Mouse (Mus musculus) neural tube, embryonic 12.5 days (tissue): ENCODE results near the gene 1700019N19Rik. TPM values are rescaled to one million over a fixed set of nuclear protein-coding genes. Genes with fewer than 3 reads are reported as not detected.

Source experiments
- ATAC-seq: fragments of 200-750 bp; cut with Nextera tagmentation; 2 replicates; pipeline ENCODE4 v1.8.0; 2017; ENCODE audit warnings: low read depth, mild to moderate bottlenecking, moderate TSS enrichment, moderate library complexity; ENCODE audit not compliant: low FRiP score
- H3K27ac ChIP-seq: fragments of 300-500 bp; sonication (generic); 2 replicates; pipeline ENCODE4 v1.5.1; 2016
- H3K27me3 ChIP-seq: fragments of 300-500 bp; sonication (generic); replicated peaks from 2 replicates; pipeline ENCODE4 v1.6.1; 2016; ENCODE audit warnings: mild to moderate bottlenecking
- H3K36me3 ChIP-seq: fragments of 300-500 bp; sonication (generic); 2 replicates; pipeline ENCODE4 v1.6.1; 2016; ENCODE audit warnings: mild to moderate bottlenecking
- H3K4me1 ChIP-seq: fragments of 300-500 bp; sonication (generic); 2 replicates; pipeline ENCODE4 v1.6.1; 2016
- H3K4me2 ChIP-seq: fragments of 300-500 bp; sonication (generic); replicated peaks from 2 replicates; pipeline ENCODE4 v1.6.1; 2016; ENCODE audit warnings: mild to moderate bottlenecking
- H3K4me3 ChIP-seq: fragments of 300-500 bp; sonication (generic); 2 replicates; pipeline ENCODE4 v1.5.1; 2016
- H3K9ac ChIP-seq: fragments of 300-500 bp; sonication (generic); 2 replicates; pipeline ENCODE4 v1.6.1; 2016; ENCODE audit warnings: mild to moderate bottlenecking
- H3K9me3 ChIP-seq: fragments of 300-500 bp; sonication (generic); 2 replicates; pipeline ENCODE4 v1.6.1; 2016; ENCODE audit warnings: mild to moderate bottlenecking
- WGBS: fragments of 180-500 bp; shearing (Covaris S2); methylation state at CpG from one replicate; pipeline ENCODE4 v1.1.7; 2016; 5-methylcytosine and 5-hydroxymethylcytosine counted together
- polyA plus RNA-seq: library from polyadenylated mRNA; unstranded; fragments of >200 nt; fragmentation: Nextera tagmentation; extraction: Ambion mirVana; gene quantifications from 2 replicates; pipeline ENCODE4 v1.2.1, GENCODE M21; 2016

The 1700019N19Rik gene
- polyA plus RNA-seq, 1 experiment from 2014 or later, result not detected

DNA sequence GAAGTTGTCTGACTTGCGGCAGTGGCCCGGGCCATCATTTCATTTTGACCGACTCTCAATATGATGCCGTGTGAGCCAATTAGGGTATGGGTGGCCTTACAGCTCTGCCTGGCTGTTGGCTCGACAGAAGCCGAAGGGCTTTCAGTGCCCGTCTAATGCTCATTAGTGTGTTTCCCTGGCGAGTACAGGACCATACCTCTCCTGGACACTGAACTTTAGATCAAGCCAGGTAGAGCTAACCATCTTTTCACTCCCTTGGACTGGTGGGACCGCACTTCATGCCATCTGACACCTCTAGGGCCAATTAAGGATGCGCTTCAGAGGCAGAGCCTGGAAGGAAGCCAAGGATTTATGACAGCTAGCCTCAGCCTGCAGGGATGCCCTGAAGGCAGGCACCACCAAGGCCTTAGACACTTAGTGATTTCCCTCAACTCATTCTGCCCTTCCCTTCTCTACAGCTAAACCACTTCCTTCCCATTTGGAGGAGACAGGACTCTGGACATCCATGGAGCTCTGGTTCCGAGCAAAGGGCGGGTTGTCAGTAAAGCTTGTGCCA lies 931 bp upstream of the 1700019N19Rik start:
- H3K9me3 ChIP-seq, result no peaks in the 10 kb centered on the region
- H3K27me3 ChIP-seq, result no peaks in the 10 kb centered on the region
- ATAC-seq, result no peak
- peaks cover 18% of the 10 kb centered on the region for H3K36me3 ChIP-seq
- H3K4me3 ChIP-seq, result no peak overlapping the region
- 58% methylated on average over 12 of the region's 12 CpGs for WGBS
- no peak overlapping the region for H3K27ac ChIP-seq
- H3K9ac ChIP-seq, result no peak overlapping the region
- no peak overlapping the region for H3K4me2 ChIP-seq
- H3K4me1 ChIP-seq, result 0 out of 2 replicates have a peak, but pooled peaks cover 8% of the 10 kb centered on the region

DNA sequence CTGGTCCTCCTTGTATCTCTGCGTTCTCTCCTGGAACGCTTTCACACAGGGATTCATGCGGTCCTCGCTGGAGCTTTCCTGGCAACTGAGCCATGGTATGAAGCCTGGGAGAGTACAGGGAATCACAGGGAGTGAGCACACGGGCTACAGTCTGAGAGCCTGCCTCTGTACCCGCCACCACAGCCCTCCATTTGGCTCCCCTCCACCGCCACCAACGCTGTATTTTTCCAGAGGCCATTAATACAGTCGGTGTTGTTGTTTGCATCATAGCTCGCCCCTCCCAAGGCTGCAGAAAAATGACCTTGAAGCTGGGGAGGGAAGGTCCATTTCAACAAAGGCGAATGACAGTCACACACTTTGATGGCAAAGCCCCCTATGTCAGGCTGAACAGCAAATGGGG lies 5.1 kb downstream of the 1700019N19Rik start:
- no peak overlapping the region for H3K4me2 ChIP-seq
- 75% methylated on average over 11 of the region's 11 CpGs for WGBS
- 0 out of 2 replicates have a peak, but pooled peaks cover under 1% of the 10 kb centered on the region for H3K4me1 ChIP-seq
- no peak for ATAC-seq
- no peak overlapping the region for H3K9ac ChIP-seq
- no peaks in the 10 kb centered on the region for H3K27me3 ChIP-seq
- no peak overlapping the region for H3K4me3 ChIP-seq
- H3K9me3 ChIP-seq, result no peaks in the 10 kb centered on the region
- H3K27ac ChIP-seq, result no peak overlapping the region
- H3K36me3 ChIP-seq, result no peaks in the 10 kb centered on the region

DNA sequence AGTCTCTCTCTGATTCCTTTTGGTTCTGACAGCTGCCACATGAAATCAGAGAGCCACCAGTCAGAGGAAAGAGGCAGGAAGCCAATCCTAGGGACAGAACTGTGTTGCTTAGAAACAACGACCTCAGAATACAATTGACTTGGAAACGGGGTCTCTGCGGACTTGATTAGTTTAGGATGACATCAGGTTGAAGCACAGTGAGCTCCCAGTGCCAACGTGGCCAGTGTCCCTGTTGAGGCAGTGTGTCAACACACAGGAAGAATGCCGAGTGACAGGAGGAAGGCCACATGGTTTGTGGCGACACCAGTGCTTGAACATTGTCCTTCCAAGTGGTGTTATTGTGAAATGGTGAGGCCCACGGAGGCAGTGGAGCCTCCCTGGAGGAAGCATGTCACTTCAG lies 10.3 kb downstream of the 1700019N19Rik start:
- H3K36me3 ChIP-seq, result no peaks in the 10 kb centered on the region

DNA sequence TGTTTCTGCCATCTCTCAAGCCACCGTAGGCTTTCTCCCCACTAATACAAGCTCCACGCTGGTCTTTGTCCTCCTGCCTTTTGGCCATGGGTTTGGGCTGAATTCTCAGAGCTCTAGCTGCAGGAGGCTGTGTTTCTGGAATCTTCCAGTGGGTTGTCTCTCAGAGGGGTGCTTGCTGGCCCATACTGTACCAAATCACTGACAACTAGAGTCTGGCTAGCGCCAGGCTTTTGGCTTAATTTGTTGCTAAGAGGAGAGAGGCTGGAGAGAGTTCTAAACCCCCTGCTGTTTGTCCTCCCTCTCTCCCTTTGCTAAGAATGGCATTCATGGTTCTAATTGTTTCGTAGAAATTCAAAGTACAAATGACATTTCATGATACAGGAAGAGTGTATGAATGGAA lies 12.7 kb downstream of the 1700019N19Rik start:
- H3K36me3 ChIP-seq, result no peaks in the 10 kb centered on the region
- peaks cover 13% of the 10 kb centered on the region for H3K4me1 ChIP-seq
- no peaks in the 10 kb centered on the region for H3K9me3 ChIP-seq
- no peaks in the 10 kb centered on the region for H3K27me3 ChIP-seq
- H3K4me2 ChIP-seq, result no peak overlapping the region
- no peak overlapping the region for H3K27ac ChIP-seq
- 35% methylated on average over 4 of the region's 4 CpGs for WGBS
- H3K4me3 ChIP-seq, result no peak overlapping the region
- ATAC-seq, result no peak
- no peak overlapping the region for H3K9ac ChIP-seq

More for the DNA sequence above, 10.3 kb downstream of the 1700019N19Rik start:
- 40% methylated on average over 7 of the region's 7 CpGs for WGBS
- ATAC-seq, result no peak
- no peaks in the 10 kb centered on the region for H3K9me3 ChIP-seq
- no peak overlapping the region for H3K9ac ChIP-seq
- no peak overlapping the region for H3K4me2 ChIP-seq
- H3K27me3 ChIP-seq, result no peaks in the 10 kb centered on the region
- H3K4me1 ChIP-seq, result peaks cover 13% of the 10 kb centered on the region
- no peak overlapping the region for H3K27ac ChIP-seq
- no peak overlapping the region for H3K4me3 ChIP-seq

DNA sequence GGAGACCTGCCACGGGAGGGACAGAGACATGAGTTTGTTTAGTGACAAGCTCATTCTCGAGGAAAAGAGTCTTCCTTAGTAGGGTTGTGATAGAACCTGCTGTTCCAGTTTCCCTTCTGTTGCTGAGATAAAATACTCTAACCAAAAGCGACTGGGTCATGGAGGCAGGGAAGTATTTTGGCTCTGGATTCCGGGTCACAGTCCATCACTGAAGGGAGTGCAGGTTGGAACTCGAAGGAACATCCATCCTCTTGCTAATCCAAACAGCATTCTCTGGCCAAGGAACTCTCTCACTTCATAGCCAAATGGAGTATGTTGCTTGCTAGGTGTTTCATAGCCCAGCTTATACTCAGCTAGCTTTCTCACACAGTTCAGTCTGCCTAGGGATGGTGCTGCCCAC lies 17.8 kb downstream of the 1700019N19Rik start:
- WGBS, result 83% methylated on average over 5 of the region's 5 CpGs
- no peaks in the 10 kb centered on the region for H3K9me3 ChIP-seq
- no peaks in the 10 kb centered on the region for H3K27me3 ChIP-seq
- H3K9ac ChIP-seq, result no peak overlapping the region
- H3K27ac ChIP-seq, result no peak overlapping the region
- no peak overlapping the region for H3K4me2 ChIP-seq
- peaks cover 1% of the 10 kb centered on the region for H3K4me1 ChIP-seq
- no peak overlapping the region for H3K4me3 ChIP-seq
- ATAC-seq, result no peak
- no peaks in the 10 kb centered on the region for H3K36me3 ChIP-seq

DNA sequence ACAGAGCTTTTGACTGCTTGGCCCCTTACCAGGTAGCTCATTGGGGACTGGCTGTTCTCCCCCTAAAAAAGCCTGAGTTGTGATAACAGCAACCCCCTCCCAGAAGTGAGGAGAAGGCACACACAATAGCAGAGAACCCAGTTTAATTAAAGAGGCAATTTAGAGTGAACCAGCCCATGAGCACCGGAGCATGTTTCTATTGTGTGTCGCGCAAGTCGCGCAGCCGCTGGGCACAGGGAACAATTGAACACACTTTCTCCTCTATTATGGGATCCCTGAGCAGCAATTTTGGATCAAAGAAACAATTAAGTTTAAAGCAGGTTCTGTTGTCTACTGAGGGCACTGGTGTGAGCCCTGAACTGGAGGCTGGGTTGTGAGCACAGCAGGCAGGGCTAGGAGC lies 26.9 kb downstream of the 1700019N19Rik start:
- 19% methylated on average over 6 of the region's 6 CpGs for WGBS
- no peak overlapping the region for H3K4me3 ChIP-seq
- 0 out of 2 replicates have a peak, but pooled peaks cover 4% of the 10 kb centered on the region for H3K4me1 ChIP-seq
- no peaks in the 10 kb centered on the region for H3K9me3 ChIP-seq
- no peak overlapping the region for H3K27ac ChIP-seq
- H3K36me3 ChIP-seq, result no peaks in the 10 kb centered on the region
- H3K9ac ChIP-seq, result no peak overlapping the region
- H3K4me2 ChIP-seq, result no peak overlapping the region
- H3K27me3 ChIP-seq, result 0 out of 2 replicates have a peak, but pooled peaks cover 3% of the 10 kb centered on the region
- ATAC-seq, result no peak

DNA sequence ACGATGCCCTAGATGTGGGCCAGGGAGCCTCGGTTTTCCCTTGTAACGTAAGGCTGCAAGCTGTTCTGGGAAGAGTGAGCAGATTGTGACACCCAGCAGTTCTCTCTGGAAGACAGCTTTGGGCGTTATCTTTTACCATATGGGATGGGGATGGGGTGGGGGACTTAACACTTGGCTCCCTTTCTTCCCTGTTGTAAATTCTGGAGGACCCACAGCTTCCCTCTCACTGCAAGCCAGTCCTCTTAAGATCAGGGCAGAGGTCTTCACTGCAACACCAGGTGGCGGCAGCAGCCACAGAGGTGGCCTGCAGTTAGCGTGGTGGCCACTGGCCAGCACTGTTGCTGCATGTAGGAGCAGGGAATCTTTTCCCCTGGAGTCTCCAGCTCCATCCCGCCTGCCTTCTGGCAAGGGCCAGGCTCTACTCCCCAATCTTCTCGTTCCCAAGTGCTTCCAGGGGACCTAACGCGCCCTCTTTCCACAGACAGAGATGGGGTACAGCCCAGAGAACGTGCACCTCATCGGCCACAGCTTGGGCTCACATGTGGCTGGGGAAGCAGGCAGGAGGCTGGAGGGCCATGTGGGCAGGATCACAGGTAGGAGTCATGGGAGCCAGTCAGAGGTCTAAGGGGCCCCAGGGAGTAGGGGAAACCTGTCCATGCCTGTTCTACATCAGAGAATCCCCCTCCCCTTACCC lies 31.3 kb downstream of the 1700019N19Rik start:
- Histone ChIP-seq H3K27me3 (no peaks in the 10 kb centered on the region), H3K9me3 (no peaks in the 10 kb centered on the region), H3K9ac (no peak overlapping the region), H3K4me3 (no peak overlapping the region), H3K4me1 (0 out of 2 replicates have a peak, but pooled peaks cover 4% of the 10 kb centered on the region), H3K36me3 (no peaks in the 10 kb centered on the region), H3K4me2 (no peak overlapping the region), H3K27ac (no peak overlapping the region)
- ATAC-seq, result peak; percentile 58; the same call in 1 of the 2 replicates
- 10% methylated on average over 12 of the region's 12 CpGs for WGBS

DNA sequence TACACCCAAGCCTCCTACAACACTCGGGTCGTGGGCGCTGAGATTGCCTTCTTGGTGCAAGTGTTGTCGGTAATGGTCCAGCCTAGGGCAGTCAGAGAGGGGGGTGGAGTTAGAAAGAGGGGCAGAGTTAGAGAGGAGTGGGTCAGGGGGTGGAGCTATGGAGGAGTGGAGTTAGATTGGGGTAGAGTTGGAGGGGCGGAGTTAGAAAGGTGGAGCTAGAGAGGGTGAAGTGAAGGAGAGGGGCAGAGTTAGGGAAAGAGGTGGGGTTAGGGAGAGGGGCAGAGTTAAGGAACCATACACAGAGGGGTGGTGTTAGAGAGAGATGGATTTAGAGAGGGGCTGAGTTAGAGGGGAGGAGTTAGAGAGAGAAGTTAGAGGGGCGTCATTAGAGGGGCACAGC lies 31.9 kb downstream of the 1700019N19Rik start:
- Histone ChIP-seq H3K9me3 (no peaks in the 10 kb centered on the region), H3K4me2 (no peak overlapping the region), H3K27ac (no peak overlapping the region), H3K9ac (no peak overlapping the region), H3K36me3 (no peaks in the 10 kb centered on the region), H3K27me3 (no peaks in the 10 kb centered on the region), H3K4me1 (0 out of 2 replicates have a peak, but pooled peaks cover 2% of the 10 kb centered on the region), H3K4me3 (no peak overlapping the region)
- 20% methylated on average over 6 of the region's 6 CpGs for WGBS
- 0 out of 2 replicates have a peak, but pooled peaks have one; percentile 21 for ATAC-seq

DNA sequence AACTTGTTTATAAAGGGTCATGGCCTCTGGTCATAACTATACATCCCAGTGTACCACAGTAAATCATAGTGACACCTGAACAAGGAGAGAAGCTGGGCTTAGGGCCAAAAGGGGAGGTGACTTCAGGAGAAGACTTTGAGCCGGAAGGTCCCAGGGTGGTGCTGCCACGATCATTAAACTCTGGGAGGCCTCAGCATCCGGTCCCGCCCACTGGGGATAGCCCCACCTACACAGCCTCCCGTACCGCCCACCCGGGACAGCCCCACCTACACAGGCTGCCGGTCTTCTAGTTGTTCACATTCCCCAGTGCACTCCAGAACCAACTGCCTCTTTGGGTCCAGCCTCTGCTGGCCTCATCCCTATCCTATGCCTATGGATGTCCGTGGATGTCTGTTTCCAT lies 34.8 kb downstream of the 1700019N19Rik start, which contains the start of gene Pnliprp2:
Gene Pnliprp2 (plus strand): TSS at position 297 of the 400 bp plus-strand sequence.
- H3K4me3 ChIP-seq, result no peak within 1 kb of the TSS
- H3K36me3 ChIP-seq, result no peaks in the 10 kb centered on the region
- no peaks in the 10 kb centered on the region for H3K4me1 ChIP-seq
- no peak for ATAC-seq
- H3K9ac ChIP-seq, result no peak within 1 kb of the TSS
- WGBS, result 64% methylated on average over 9 of the region's 9 CpGs
- no peak within 1 kb of the TSS for H3K4me2 ChIP-seq
- no peaks in the 10 kb centered on the region for H3K9me3 ChIP-seq
- H3K27ac ChIP-seq, result no peak within 1 kb of the TSS
- H3K27me3 ChIP-seq, result no peaks in the 10 kb centered on the region

DNA sequence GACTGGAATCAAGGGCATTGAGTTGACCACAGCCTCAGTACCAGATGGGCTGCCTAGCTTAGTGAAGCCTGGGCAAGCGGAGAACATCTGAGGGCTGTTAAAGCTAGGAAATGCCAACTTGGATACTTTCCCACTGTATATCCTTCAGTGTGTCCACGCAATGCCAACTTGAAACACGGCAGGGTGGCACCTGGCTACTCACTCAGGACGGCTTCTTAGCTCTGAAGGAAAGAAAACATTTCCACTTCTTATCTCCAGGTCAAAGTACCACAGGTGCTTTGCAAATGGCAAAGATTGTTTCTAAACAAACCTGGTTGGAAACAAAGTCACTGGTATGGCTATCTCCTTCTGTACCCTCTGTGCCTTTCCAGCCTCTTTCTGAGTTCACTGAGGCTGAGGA lies 35.4 kb downstream of the 1700019N19Rik start:
- no peaks in the 10 kb centered on the region for H3K27me3 ChIP-seq
- no peak for ATAC-seq
- no peak overlapping the region for H3K4me2 ChIP-seq

DNA sequence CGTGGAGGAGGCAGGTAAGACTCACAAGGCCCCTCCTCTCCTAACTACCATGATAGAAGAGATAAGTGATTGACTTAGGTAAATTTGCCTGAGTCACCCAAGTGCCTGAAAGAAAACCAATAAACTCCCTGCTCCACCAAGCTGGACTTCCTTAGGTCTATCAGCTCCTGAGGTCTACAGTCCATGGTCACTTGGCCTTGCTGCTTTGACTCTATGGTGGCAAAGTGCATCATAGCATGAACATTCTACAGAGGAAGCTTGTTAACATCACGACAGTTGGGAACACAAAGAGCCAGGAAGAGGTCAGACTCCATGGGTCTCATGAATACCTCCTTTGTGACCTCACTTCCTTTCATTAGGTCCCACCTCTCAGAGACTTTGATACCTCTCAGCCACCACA lies 42.8 kb downstream of the 1700019N19Rik start:
- H3K27ac ChIP-seq, result no peak overlapping the region
- no peaks in the 10 kb centered on the region for H3K36me3 ChIP-seq
- H3K4me2 ChIP-seq, result no peak overlapping the region
- no peak overlapping the region for H3K4me3 ChIP-seq
- no peak for ATAC-seq
- H3K27me3 ChIP-seq, result no peaks in the 10 kb centered on the region
- WGBS, result 74% methylated on average over 2 of the region's 2 CpGs
- no peaks in the 10 kb centered on the region for H3K9me3 ChIP-seq
- H3K9ac ChIP-seq, result no peak overlapping the region
- no peaks in the 10 kb centered on the region for H3K4me1 ChIP-seq

More for the DNA sequence above, 35.4 kb downstream of the 1700019N19Rik start:
- Histone ChIP-seq H3K27ac (no peak overlapping the region), H3K9ac (no peak overlapping the region), H3K4me1 (no peaks in the 10 kb centered on the region), H3K9me3 (no peaks in the 10 kb centered on the region), H3K4me3 (no peak overlapping the region), H3K36me3 (no peaks in the 10 kb centered on the region)
- WGBS, result 93% methylated on average over 4 of the region's 4 CpGs

DNA sequence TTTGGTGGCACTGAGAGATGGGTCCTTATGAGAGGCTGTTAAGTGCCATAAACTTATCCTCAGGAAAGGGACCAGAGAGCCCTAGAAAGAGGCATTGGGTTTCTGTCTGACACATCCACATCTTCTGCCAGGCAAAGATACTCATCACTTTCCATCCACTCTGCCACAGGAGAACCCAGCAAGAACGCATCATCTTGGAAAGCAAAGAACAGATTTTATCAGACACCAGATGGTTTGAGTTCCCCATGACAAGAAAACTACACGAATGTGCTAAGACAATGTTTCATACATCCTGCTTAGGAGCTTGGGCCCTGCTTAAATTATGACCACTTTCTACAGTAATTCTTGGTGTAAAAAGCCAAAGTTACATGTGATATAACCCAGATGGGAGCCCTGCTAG lies 43.4 kb downstream of the 1700019N19Rik start:
- Histone ChIP-seq H3K27ac (no peak overlapping the region), H3K9ac (no peak overlapping the region), H3K4me1 (no peaks in the 10 kb centered on the region), H3K27me3 (no peaks in the 10 kb centered on the region), H3K36me3 (no peaks in the 10 kb centered on the region), H3K4me2 (no peak overlapping the region), H3K4me3 (no peak overlapping the region), H3K9me3 (no peaks in the 10 kb centered on the region)
- no peak for ATAC-seq
- 90% methylated on average over 2 of the region's 2 CpGs for WGBS
